Mouse (Mus musculus) heart, postnatal 0 days (tissue): ENCODE measurements around the gene Pam.
A peak's percentile ranks its signal among the peaks of the same experiment; 100 is the strongest.

Experiments
- CTCF ChIP-seq: IDR thresholded peaks from 2 replicates; pipeline ENCODE4 v1.5.1; 2016; ENCODE audit warnings: antibody characterized with exemption, control low read depth, low read depth
- EP300 ChIP-seq: IDR thresholded peaks from 2 replicates; pipeline ENCODE4 v1.6.1; 2016; ENCODE audit warnings: antibody characterized with exemption, low read depth

DNA sequence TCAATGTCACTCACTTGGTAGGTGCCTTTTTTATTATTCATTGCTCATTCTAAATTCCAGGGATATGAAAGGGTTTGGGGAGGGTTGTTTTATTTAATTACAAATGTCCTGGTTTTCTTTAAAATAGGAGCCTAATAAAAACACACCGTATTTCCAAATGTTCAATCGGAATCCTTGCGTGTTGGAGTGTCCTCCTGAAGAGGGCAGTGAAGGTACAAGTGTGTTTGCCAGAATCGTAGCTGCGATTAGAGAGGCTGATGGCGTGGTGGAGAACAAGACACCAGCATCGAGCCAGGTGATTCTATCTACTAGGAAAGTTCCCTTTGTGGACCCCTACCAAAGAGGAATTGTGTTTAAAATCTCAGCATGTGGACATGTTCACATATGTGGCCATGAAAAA, 310.5 kb downstream of the Pam start:
- TF ChIP-seq CTCF = peak; percentile 58
- no peak for TF ChIP-seq EP300
